Mouse (Mus musculus) limb, embryonic 14.5 days (tissue): ENCODE results near the gene Crybg2. TPM values are rescaled to one million over a fixed set of nuclear protein-coding genes. Genes with fewer than 3 reads are reported as not detected.

Experiments
- ATAC-seq: fragments of 200-750 bp; cut with Nextera tagmentation; 2 replicates; pipeline ENCODE4 v1.8.0; 2017; ENCODE audit warnings: low read depth, moderate number of reproducible peaks, moderate TSS enrichment; ENCODE audit not compliant: low FRiP score
- DNase-seq: peaks from one replicate; pipeline ENCODE4 v3.0.0-alpha.2; 2015; ENCODE audit warnings: low spot score
- H3K27ac ChIP-seq: fragments of 300-500 bp; sonication (generic); replicated peaks from 2 replicates; pipeline ENCODE4 v1.5.1; 2014; ENCODE audit warnings: low read depth, mild to moderate bottlenecking, low read length, moderate library complexity, mixed read lengths
- H3K27me3 ChIP-seq: fragments of 300-500 bp; sonication (generic); 2 replicates; pipeline ENCODE4 v1.6.1; 2014; ENCODE audit warnings: low read length, mixed read lengths; ENCODE audit not compliant: control insufficient read depth, insufficient read depth
- H3K36me3 ChIP-seq: fragments of 300-500 bp; sonication (generic); 2 replicates; pipeline ENCODE4 v1.6.1; 2014; ENCODE audit warnings: mild to moderate bottlenecking, low read length, moderate library complexity, mixed read lengths; ENCODE audit not compliant: control insufficient read depth, insufficient read depth
- H3K4me1 ChIP-seq: fragments of 300-500 bp; sonication (generic); 2 replicates; pipeline ENCODE4 v1.6.1; 2014; ENCODE audit warnings: antibody characterized with exemption, low read length, mixed read lengths; ENCODE audit not compliant: control insufficient read depth, insufficient read depth
- H3K4me2 ChIP-seq: fragments of 300-500 bp; sonication (generic); replicated peaks from 2 replicates; pipeline ENCODE4 v1.6.1; 2014; ENCODE audit warnings: low read depth, mild to moderate bottlenecking, low read length, moderate library complexity; ENCODE audit not compliant: severe bottlenecking
- H3K4me3 ChIP-seq: fragments of 300-500 bp; sonication (generic); replicated peaks from 2 replicates; pipeline ENCODE4 v1.5.1; 2014; ENCODE audit warnings: low read length
- H3K9ac ChIP-seq: fragments of 300-500 bp; sonication (generic); 2 replicates; pipeline ENCODE4 v1.6.1; 2014; ENCODE audit warnings: mild to moderate bottlenecking, low read depth, low read length, moderate library complexity; ENCODE audit not compliant: severe bottlenecking
- H3K9me3 ChIP-seq: fragments of 300-500 bp; sonication (generic); 2 replicates; pipeline ENCODE4 v1.6.1; 2016; ENCODE audit warnings: low read length; ENCODE audit not compliant: control insufficient read depth
- POLR2A ChIP-seq: fragments of 200-500 bp; IDR thresholded peaks from 2 replicates; pipeline ENCODE4 v1.8.0; 2012; ENCODE audit warnings: inconsistent platforms, mild to moderate bottlenecking, moderate library complexity, borderline replicate concordance; ENCODE audit not compliant: insufficient read depth, insufficient read length; ENCODE audit errors: extremely low read depth
- WGBS: fragments of 180-500 bp; shearing (Covaris S2); extraction: QIAGEN DNeasy Blood & Tissue Kit; methylation state at CpG from one replicate; pipeline ENCODE4 v1.1.7; 2014; 5-methylcytosine and 5-hydroxymethylcytosine counted together
- polyA plus RNA-seq, 2 experiments: library from polyadenylated mRNA; depleted of rRNA in 1 of 2; stranded (reverse) in 1 of 2; unstranded in 1 of 2; fragments of >200 nt; fragmentation: Nextera tagmentation in 1 of 2; extraction: Ambion mirVana in 1 of 2; gene quantifications; 2 replicates each; pipeline versions ENCODE4 v1.2.1 to v1.2.3; 2012 to 2014

Gene Crybg2
- polyA plus RNA-seq, 2 experiments, result 11.3 to 12.3 TPM

DNA sequence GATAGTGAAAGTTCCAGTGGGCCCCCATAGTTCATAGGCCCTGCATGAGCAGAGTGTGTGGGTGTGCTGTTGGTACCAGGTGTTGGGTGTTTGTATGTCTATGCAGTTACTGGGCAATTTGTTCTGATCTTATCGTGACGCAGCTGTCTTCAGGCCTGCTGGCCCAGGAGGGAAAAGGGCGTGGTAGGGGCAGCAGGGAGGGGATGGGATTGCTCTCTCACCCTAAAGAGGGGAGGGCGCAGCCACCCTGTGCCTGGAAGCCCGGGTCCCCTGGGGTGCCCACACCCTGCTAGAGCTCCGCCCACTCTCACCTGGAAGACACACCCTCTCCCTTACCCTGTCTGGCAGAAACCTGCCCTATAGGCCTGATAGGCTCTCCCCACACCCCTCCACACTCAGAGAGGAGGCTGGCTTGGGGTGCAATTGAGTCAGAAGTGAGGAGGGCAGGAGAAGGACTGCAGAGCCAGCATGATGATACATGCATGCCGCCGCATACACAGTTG is 1.4 kb downstream of the Crybg2 start:
- ATAC-seq (no peak), DNase-seq (no peak)
- Histone ChIP-seq H3K36me3 (no peaks in the 10 kb centered on the region), H3K9ac (no peak overlapping the region), H3K27me3 (no peaks in the 10 kb centered on the region), H3K4me3 (no peak overlapping the region), H3K27ac (no peak overlapping the region), H3K9me3 (no peaks in the 10 kb centered on the region), H3K4me1 (no peaks in the 10 kb centered on the region), H3K4me2 (no peak overlapping the region)
- WGBS, result 20% methylated on average over 6 of the region's 8 CpGs
- TF ChIP-seq POLR2A, result no peak

DNA sequence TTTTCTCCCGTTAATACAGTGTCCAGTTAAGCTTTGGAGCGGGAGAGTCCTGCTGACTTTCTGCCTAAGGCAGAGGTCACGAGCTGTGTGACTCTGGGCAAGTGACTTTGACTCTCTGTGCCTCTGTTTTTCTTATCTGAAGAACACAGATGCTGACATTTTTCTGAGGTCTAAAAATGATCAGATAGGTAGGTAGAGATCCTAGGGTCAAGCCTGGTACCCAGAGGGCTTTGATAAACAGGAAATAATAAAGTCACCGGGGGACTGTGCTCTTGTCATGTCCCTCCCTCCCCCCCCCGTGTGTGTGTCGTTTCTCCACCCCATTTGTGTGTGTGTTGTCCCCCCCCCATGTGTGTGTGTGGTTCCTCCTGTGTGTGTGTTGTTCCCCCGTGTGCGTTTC is 1.9 kb downstream of the Crybg2 start:
- DNase-seq (no peak), ATAC-seq (no peak)
- no peak for TF ChIP-seq POLR2A
- Histone ChIP-seq H3K36me3 (no peaks in the 10 kb centered on the region), H3K4me3 (no peak overlapping the region), H3K4me2 (no peak overlapping the region), H3K27me3 (no peaks in the 10 kb centered on the region), H3K4me1 (no peaks in the 10 kb centered on the region), H3K9me3 (no peaks in the 10 kb centered on the region), H3K9ac (no peak overlapping the region), H3K27ac (no peak overlapping the region)
- WGBS, result 63% methylated on average over 8 of the region's 8 CpGs

DNA sequence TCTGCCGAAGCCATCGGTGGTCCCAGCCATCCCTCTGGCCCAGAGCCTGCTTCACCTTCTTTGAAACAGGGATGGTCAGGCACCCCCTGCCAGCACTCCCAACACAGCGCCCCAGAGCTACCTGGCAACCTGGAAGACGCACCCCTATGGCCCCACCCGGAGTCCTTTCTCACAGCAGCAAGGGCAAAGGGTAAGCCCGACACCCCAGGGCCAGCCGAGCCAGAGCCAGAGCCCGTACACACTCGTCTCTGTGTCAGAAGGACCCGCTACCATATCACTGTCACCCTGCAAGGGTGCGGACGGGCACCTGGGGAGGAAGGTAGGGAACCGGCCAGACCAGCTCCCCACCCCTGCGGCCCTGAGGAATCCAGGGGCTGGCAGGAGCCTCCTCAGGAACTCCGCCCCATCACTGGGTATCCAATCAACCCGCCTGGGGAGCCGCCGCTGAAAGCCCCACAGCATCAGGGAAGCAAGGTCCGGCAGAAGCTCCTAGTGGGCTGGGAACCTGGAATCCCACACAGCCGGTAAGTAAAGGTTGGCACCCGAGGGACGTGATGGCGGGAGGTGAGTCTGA is 4.9 kb downstream of the Crybg2 start:
- WGBS, result 21% methylated on average over 22 of the region's 23 CpGs
- Histone ChIP-seq H3K9me3 (no peaks in the 10 kb centered on the region), H3K4me2 (no peak overlapping the region), H3K36me3 (no peaks in the 10 kb centered on the region), H3K4me3 (no peak overlapping the region), H3K27me3 (no peaks in the 10 kb centered on the region), H3K27ac (no peak overlapping the region), H3K4me1 (no peaks in the 10 kb centered on the region), H3K9ac (no peak overlapping the region)
- ATAC-seq, result no peak
- TF ChIP-seq POLR2A, result no peak
- no peak for DNase-seq

DNA sequence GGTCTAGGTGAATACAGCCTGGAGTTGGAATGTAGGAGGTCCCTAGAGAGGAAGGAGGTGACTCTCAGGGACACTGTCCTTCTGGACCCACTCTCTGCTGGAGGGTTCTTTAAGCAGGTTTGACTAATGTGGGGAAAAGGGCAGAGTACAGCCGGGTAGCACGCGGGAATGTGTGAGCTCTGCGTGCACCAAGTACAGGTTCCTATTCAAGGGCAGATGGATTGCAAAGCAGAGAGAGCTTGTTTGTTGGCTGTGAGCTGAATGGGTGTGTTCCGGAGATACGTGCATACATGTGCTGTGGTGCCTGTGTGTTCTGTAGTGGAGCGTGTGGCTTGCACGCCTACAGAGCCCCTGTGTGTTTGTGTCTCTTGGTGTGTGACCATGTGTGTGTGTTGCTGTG is 6.8 kb downstream of the Crybg2 start:
- Histone ChIP-seq H3K4me3 (no peak overlapping the region), H3K4me1 (no peaks in the 10 kb centered on the region), H3K36me3 (no peaks in the 10 kb centered on the region), H3K4me2 (no peak overlapping the region), H3K9ac (no peak overlapping the region), H3K27me3 (no peaks in the 10 kb centered on the region), H3K9me3 (no peaks in the 10 kb centered on the region), H3K27ac (no peak overlapping the region)
- TF ChIP-seq POLR2A, result no peak
- ATAC-seq (no peak), DNase-seq (no peak)
- WGBS, result 96% methylated on average over 8 of the region's 8 CpGs

DNA sequence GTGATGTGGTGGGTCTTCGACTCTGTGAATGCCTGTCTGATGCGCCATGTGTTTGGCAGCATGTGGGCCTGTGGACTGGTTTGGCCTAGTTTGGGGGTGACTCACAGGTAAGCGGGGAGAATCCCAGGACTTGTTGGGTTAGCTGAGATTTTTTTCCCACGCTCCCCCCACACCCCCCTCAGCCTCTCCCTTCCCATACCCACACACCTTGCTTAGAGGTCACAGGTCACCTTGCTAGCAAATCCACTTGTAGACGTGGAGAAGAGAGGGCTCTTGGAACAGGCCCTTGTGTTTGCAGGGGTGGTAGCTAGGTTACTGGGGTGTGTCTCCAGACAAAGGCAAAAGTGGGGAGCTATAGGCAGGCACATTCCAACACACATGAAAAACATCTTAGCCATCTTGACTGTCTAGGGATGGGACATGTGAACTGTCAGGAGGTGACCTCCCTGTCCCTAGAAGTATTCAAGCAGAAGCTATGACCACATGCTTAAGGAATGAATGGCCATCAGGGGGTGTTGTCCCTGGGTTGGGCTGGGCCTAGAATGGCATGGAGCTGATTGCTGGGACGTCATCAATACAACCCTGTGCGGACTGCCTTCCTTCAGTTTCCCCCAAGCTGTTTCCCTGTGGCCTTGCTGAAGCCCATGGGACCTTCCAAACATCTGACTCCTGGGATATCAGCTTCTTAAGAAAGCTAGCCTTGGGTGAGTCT is 7.4 kb downstream of the Crybg2 start:
- no peak for ATAC-seq
- Histone ChIP-seq H3K9ac (no peak overlapping the region), H3K4me1 (no peaks in the 10 kb centered on the region), H3K27ac (no peak overlapping the region), H3K4me3 (no peak overlapping the region), H3K36me3 (no peaks in the 10 kb centered on the region), H3K4me2 (no peak overlapping the region), H3K27me3 (no peaks in the 10 kb centered on the region), H3K9me3 (no peaks in the 10 kb centered on the region)
- WGBS, result 73% methylated on average over 7 of the region's 7 CpGs
- TF ChIP-seq POLR2A, result no peak
- DNase-seq, result no peak
